Mouse (Mus musculus): Measurements from ENCODE around the gene Calm1.

DNA sequence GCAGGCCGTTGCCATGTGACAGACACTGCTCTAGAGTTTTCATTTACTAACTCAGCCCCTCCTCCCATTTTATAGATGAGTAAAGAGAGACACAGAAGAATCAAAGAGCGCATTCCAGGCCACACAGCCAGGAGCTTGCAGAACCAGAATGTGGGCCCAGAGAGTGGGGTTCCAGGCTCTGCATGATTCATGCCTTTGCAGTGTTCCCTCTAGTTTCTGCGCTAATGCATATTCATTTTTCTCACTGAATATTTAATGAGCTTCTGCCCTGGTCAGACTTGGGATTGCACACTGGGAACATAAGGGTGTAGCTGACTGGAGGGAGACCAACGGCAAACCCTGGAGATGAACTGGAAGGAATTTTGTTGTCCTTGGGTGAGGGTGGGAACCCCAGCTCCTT lies 55.2 kb downstream of the Calm1 start:
- no peak for TF ChIP-seq POLR2A (IDR thresholded peaks at IDR 0.05; ENCODE audit: borderline replicate concordance, insufficient read depth, low read length)
- no peak for TF ChIP-seq CTCF (IDR thresholded peaks at IDR 0.05; ENCODE audit: borderline replicate concordance, insufficient read depth, low read depth, low read length)

All from cerebellum, adult 2 months (tissue).